Mouse (Mus musculus) spleen, adult 18-20 months (tissue): ENCODE results near the gene Tmem44.
"Not testable (repeated sequence)": the region's sequence is repeated elsewhere in the genome, so short reads cannot be mapped to it uniquely, and the experiment has no call there.

Source experiments
- DNase-seq, 2 experiments: peaks; one replicate each; pipeline ENCODE4 v3.0.0; 2022; ENCODE audit warnings: mixed read lengths in 2 of 2

Gene Tmem44

GRCm38 (mm10) chr16:30490791-30491190 lies 59.9 kb downstream of the Tmem44 start:
- DNase-seq: no peak

- DNase-seq: no peak
Observed at GRCm38 (mm10) chr16:30490316-30490715, 60.3 kb downstream of the Tmem44 start.

- DNase-seq: no peak
Observed at GRCm38 (mm10) chr16:30489662-30490061, 61.0 kb downstream of the Tmem44 start.

GRCm38 (mm10) chr16:30486498-30486897 lies 64.1 kb downstream of the Tmem44 start:
- no peak for DNase-seq

GRCm38 (mm10) chr16:30477791-30478190 lies 72.9 kb downstream of the Tmem44 start:
- no peak for DNase-seq

- no peak for DNase-seq
Observed at GRCm38 (mm10) chr16:30477006-30477405, 73.6 kb downstream of the Tmem44 start.

GRCm38 (mm10) chr16:30475633-30476461 lies 74.8 kb downstream of the Tmem44 start:
- no peak for DNase-seq

GRCm38 (mm10) chr16:30472447-30472846 lies 78.2 kb downstream of the Tmem44 start:
- DNase-seq: no peak

- no peak for DNase-seq
Observed at GRCm38 (mm10) chr16:30471912-30472311, 78.7 kb downstream of the Tmem44 start.

GRCm38 (mm10) chr16:30468944-30469343 lies 81.7 kb downstream of the Tmem44 start:
- no peak for DNase-seq

GRCm38 (mm10) chr16:30465680-30466298 lies 84.9 kb downstream of the Tmem44 start:
- DNase-seq: no peak

GRCm38 (mm10) chr16:30464742-30465141 lies 85.9 kb downstream of the Tmem44 start:
- not testable (repeated sequence) for DNase-seq
